Mouse (Mus musculus): ENCODE results near the gene Tbce.

GRCm38 (mm10) chr13:14040186-14040585, 748 bp upstream of the Tbce start:
- TF ChIP-seq CTCF (IDR thresholded peaks at IDR 0.05 in 2 of 3, conservative IDR thresholded peaks at IDR 0.05 in 1 of 3; ENCODE audit: control insufficient read depth in 1 of 3, insufficient read depth in 1 of 3, low read depth in 2 of 3, low read length in 3 of 3, poor library complexity in 1 of 3, severe bottlenecking in 1 of 3) (no peak), CHD2 (IDR thresholded peaks at IDR 0.05; ENCODE audit: low read length) (no peak), NELFE (IDR thresholded peaks at IDR 0.05; ENCODE audit: low read depth, low read length) (no peak)

Measured in MEL (cell line).